Mouse (Mus musculus) forelimb bud, embryonic 11.5 days (tissue): ENCODE measurements around the gene Ccl27a.
A peak's percentile ranks its signal among the peaks of the same experiment; 100 is the strongest.

Experiments
- DNase-seq: peaks from one replicate; pipeline ENCODE4 v3.0.0-alpha.2; 2012; ENCODE audit warnings: low read depth, low spot score

The Ccl27a gene

GRCm38 (mm10) chr4:41755338-41756305 is 18.4 kb downstream of the Ccl27a start, which contains the start of gene Sigmar1:
Gene Sigmar1 (minus strand): TSS chr4:41756157.
- peak; percentile 88 for DNase-seq

DNA sequence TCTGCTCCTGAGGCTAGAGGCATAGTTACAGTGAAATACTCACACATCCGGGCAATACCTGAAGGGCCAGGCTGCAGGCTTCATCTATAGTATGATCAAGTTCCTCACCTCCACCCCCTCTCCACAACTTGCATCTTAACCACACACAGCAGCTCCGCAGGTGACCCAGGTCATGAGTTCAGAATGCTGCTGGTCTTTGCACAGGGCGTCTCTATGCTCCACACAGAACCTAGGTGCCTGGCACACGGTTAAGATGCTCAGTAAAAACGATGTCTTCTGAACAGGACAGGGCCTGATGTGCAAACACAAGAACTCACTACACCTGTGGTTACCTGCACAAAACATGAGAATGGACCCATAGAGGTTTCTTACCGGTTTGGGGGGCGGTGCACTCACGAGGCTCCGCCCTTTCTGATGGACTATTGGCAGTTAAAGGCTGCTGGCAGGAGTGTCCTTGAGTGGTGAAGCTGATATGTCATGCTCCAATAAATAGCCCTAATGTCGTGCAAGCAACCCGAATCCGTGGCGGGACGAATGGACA is 19.2 kb downstream of the Ccl27a start, which contains the start of gene Galt:
Gene Galt (plus strand): TSS at position 432 of the 541 bp plus-strand sequence.
- DNase-seq: no peak

DNA sequence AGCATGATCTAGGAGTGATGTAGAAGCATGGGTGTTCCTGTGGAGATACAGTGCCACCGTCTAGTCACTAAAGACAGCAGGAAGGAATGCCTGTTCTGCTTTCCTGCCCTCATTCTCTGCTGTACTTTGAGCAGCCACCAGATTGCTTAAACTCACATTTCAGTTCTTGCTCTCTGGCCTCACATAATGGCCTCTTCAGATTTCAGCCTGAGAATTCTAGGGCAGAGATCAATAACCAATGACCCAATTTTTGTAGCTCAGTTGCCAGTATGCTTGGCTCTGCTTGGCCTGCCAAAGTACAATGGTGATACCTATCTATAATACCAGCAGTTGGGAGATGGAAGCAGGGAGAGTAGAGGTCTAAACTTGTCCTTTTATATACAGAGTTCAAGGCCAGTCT is 29.0 kb downstream of the Ccl27a start:
- no peak for DNase-seq

DNA sequence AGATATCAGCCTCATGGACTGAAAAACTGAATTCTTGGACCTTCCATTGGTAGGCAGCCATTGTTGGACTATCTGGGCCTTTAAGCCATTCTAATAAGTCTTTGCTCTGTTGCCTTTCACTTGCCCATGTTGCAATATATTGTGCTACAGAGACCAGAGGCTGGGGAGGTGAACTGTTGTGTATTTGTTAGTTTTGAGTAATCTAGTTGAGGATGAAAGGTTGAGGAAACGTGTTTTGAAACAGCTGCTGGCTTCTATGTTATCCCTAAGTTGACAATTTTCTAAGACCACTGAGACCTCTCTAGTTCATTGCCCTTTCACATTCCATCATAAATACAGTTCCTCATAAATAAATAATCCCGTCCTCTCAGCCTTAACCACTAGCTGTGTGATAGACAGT is 29.9 kb downstream of the Ccl27a start:
- no peak for DNase-seq

GRCm38 (mm10) chr4:41741158-41741560 is 32.9 kb downstream of the Ccl27a start:
- DNase-seq: peak; percentile 96

DNA sequence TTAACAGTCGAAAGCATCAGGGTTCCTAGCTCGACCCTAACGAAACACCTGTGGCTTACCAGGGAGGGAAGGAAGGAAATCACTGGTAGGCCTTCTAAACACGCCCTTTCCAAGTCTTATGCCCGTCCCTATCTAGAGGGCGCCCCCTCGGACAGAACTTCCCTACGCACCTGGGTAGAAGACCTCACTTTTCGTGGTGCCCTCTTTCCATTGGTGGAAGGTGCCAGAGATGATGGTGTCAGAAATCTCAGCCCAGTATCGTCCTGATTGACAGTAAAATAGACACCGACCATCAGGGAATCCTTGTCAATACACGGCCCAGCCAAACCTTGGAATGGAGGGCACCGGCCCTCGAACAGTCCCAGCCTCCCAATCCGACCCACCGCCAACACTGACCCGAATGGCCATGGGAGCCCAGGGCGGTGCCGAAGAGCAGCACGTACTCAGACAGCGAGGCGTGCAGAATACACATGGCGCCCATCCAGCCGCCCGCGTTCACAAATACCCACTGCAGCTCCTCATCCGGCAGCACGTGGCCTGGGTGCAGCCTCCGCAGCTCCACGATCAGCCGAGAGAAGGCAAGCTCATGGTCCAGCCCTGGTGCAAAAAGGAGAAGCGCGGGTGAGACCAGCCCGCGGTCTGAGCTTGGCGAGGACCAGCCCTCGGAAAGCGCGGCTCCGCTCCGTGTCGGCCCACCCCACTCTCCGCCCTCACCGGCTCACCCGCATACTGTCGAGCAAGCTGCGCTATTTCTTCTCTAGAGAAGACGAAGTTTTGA is 33.5 kb downstream of the Ccl27a start:
- no peak for DNase-seq

DNA sequence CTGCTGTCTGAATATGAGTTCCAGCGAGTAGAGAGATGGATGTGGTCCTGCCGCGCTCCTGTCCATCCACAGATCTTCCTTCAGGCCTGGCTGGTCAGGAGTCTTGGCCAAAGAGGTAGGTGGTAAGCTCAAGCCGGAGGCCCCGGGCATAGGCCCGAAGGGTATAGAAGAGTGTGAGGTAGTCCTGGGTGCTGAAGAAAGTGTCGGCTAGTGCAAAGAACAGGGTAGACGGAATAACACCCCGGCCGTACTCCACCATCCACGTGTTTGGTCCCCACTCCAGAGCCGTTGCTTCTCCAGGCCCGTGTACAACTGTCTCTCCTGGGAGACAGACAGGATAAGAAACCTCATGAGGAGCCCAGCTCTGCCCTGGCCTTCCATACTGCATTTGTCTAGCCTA is 34.8 kb downstream of the Ccl27a start:
- no peak for DNase-seq

DNA sequence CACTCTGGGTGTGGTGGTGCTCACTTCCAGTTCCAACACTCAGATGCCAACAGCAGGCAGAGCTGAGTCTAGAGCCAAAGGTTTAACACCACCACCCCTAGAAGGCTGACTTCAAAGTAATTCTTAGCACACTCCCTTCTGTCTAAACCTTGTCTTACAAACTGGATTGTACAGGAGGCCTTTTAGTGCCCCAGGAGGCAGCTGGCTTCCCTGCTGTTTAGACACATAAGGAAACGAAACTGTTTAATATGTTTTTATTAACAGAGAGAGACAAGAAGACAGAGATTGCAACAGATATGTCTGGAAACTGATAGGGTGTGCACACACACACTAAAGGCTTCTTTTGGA is 35.8 kb downstream of the Ccl27a start:
- no peak for DNase-seq

DNA sequence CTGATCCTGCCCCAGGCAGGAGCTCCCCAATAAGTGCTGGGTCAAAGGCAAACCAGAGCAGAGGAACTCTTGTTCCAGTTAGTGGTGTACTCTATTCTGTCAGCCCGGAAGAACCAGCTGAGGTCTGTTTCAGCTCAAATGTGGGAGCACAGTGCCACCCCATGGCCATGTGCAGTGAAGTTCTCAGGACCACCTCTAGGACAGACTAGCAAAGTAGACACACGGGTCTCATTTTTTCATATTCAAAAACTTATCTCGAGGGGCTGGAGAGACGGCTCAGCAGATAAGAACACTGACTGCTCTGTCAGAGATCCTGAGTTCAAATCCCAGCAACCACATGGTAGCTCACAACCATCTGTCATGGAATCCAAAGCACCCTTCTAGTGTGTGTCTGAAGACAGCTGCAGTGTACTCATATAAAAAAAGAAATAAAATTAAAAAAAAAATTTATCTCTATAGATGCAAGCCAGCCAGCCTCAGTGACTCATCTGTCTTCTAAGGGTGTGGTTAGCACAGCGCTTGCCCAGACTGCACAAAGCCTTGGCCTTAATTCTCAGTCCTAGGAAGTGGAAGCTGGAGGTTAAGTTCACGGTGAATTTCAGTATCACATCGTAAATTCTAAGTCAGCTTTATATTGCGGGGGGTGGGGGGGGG is 36.3 kb downstream of the Ccl27a start:
- peak; percentile 68 for DNase-seq

DNA sequence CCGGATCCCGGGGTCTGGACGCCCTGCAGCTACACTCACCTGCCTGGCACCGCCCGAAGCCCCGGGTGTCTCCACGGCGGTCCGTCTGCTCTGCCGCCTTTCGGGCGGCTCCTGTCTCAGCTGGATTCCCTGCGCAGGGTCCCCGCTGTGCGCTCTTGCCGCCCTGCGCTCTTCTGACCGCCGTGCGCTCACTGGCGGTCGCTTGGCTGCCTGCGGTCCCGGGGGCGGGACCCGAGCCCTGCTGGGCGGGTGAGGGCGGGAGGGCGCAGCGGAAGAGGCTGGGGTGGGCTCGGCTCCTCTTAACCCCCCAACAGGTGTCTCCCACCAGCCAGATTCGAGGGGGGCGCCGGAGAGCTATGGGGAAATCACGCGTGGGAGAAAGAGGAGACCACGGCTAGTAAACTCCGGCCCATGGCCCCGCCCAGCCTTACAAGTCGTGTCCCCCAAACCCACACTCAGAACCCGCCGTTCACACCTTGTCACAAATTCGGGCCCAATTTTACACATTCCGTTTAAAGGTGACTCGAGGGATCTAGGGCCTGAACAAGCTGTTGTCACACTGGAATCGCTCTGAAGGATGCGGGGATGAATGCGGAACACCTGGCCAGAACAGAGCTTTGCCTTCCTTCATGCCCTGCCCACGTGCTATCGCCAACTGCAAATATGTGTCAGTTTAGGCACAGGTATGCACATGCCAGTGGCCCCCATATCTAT is 42.8 kb downstream of the Ccl27a start, which contains the start of gene Arid3c:
Gene Arid3c (minus strand): TSS at position 91 of the 714 bp plus-strand sequence.
- no peak for DNase-seq

GRCm38 (mm10) chr4:41726826-41727621 is 47.0 kb downstream of the Ccl27a start:
- no peak for DNase-seq

GRCm38 (mm10) chr4:41722918-41723351 is 51.1 kb downstream of the Ccl27a start, which contains the start of gene Dctn3:
Gene Dctn3 (minus strand): TSS chr4:41723170.
- peak; percentile 96 for DNase-seq
